Mouse (Mus musculus): Measurements from ENCODE around the gene Adam30.

DNA sequence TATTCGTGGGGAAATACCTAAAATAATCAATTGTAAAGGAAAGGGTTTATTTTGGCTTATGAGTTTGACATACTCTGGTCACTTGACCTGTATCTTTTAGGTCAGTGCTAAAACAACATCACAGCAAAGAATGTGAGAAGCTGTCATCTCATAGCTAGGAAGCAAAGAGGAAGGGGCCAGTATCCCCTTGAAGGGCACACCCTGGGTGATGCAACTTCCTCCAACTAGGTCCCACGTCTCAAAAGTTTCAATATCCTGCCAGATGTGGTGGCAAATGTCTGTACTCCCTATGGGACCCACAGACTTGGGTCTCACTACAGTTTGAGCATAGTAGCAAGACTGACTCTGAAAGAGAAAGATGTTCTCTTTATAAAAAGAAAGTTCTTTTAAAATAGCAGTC, 2.8 kb upstream of the Adam30 start:
- no peak for TF ChIP-seq CTCF (IDR thresholded peaks at IDR 0.05; ENCODE audit: low read depth)
- no peak for TF ChIP-seq EP300 (IDR thresholded peaks at IDR 0.05; ENCODE audit: low read depth)
